Mouse (Mus musculus): ENCODE results near the gene Arid1b. TPM values are rescaled to one million over a fixed set of nuclear protein-coding genes. Genes with fewer than 3 reads are reported as not detected.
A peak's percentile ranks its signal among the peaks of the same experiment; 100 is the strongest.

The Arid1b gene
- total and polyA plus RNA-seq, 2 experiments, result 9.7 to 11.7 TPM

DNA sequence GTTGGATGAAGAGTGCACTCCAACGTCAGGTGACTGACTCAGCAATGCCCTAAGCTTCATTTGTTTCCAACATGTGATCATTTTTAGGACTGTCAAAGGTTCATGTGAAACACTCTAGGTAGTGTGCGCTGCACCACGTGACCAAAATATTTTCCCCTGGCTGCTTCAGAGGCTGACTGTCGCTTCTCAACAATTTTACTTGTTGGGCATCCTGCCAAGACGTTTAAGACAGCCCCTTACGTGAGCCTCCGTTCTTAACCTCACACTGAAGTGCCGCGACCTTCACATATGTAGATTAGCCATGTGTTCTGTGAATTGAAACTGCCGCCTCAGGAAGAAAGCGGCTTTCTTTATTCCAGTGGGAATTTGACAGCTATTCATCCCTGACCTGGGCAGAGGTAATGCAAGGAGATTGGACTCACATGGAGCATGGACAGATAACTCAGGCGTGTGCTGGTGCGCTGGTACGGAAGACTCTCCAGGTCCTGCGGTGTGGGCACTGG is 13.1 kb downstream of the Arid1b start:
- Histone ChIP-seq H3K4me3 (ENCODE audit: insufficient read depth, low read depth, low read length) (no peak overlapping the region), H3K27me3 (ENCODE audit: control insufficient read depth, insufficient read depth, low read length) (no peaks in the 10 kb centered on the region), H3K79me2 (ENCODE audit: control insufficient read depth, insufficient read depth, low read length) (peaks cover 67% of the 10 kb centered on the region), H3K36me3 (ENCODE audit: control insufficient read depth, insufficient read depth, low read length) (no peaks in the 10 kb centered on the region), H3K27ac (replicated peaks; ENCODE audit: insufficient read depth, low read depth, low read length) (no peak overlapping the region), H3K9ac (ENCODE audit: low read depth, low read length) (no peak overlapping the region), H3K4me1 (ENCODE audit: control insufficient read depth, insufficient read depth, low read length) (peaks cover 40% of the 10 kb centered on the region)
- TF ChIP-seq POLR2A (IDR thresholded peaks at IDR 0.05; ENCODE audit: extremely low read depth, insufficient read depth, low read length) (no peak), CTCF (IDR thresholded peaks at IDR 0.05; ENCODE audit: low read depth, low read length) (no peak)
- peak; percentile 75 for DNase-seq (ENCODE audit: extremely low read depth, low read depth, low spot score)
- 53% methylated on average over 15 of the region's 15 CpGs for WGBS

DNA sequence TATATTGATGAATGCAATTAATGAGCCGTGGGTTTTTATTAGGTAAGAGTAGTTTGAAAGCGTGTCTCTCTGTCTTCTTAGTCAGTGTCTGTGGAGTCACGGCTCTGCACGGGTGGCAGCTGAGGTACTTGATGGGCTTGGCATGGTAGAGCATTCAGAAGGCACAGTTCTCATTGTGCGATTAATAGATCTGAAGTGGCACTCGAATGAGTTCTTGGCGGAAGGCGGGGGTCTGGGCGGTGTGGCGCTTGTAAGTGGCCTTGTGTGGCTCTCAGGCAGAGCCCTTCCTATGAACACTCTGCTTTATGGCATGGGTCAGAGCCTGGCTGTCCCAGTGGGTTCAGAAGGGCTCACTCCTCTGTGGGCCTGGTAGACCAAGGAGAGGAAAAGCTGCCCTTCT is 14.1 kb downstream of the Arid1b start:
- 92% methylated on average over 10 of the region's 10 CpGs for WGBS
- DNase-seq (ENCODE audit: extremely low read depth, low read depth, low spot score), result no peak
- peaks cover 43% of the 10 kb centered on the region for H3K4me1 ChIP-seq (ENCODE audit: control insufficient read depth, insufficient read depth, low read length)
- H3K27me3 ChIP-seq (ENCODE audit: control insufficient read depth, insufficient read depth, low read length), result no peaks in the 10 kb centered on the region
- TF ChIP-seq CTCF (IDR thresholded peaks at IDR 0.05; ENCODE audit: low read depth, low read length), result no peak
- TF ChIP-seq POLR2A (IDR thresholded peaks at IDR 0.05; ENCODE audit: extremely low read depth, insufficient read depth, low read length), result no peak
- no peaks in the 10 kb centered on the region for H3K36me3 ChIP-seq (ENCODE audit: control insufficient read depth, insufficient read depth, low read length)
- no peak overlapping the region for H3K9ac ChIP-seq (ENCODE audit: low read depth, low read length)
- H3K4me3 ChIP-seq (ENCODE audit: insufficient read depth, low read depth, low read length), result no peak overlapping the region
- H3K27ac ChIP-seq (replicated peaks; ENCODE audit: insufficient read depth, low read depth, low read length), result no peak overlapping the region
- peaks cover 61% of the 10 kb centered on the region for H3K79me2 ChIP-seq (ENCODE audit: control insufficient read depth, insufficient read depth, low read length)

DNA sequence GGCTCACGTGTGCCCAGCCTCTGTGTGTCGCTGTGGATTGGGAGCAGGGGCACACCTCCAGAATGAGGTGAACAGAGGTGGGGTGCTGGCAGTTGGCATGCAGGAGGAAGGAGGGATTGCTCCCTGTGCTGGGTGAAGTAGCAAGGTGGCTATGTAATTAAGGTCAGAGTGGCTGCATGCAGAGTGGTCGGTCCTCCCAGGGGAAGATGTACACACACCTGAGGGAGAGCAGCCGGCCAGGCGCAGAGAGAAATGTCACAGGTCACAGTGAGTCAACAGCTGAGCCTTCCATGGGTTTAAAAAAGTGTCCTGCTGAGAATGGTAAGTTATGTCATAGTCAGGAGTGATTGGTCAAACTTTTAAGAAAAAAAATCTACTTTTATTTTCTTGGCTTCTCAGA is 14.6 kb downstream of the Arid1b start:
- Histone ChIP-seq H3K9ac (ENCODE audit: low read depth, low read length) (no peak overlapping the region), H3K79me2 (ENCODE audit: control insufficient read depth, insufficient read depth, low read length) (peaks cover 57% of the 10 kb centered on the region), H3K27me3 (ENCODE audit: control insufficient read depth, insufficient read depth, low read length) (no peaks in the 10 kb centered on the region), H3K27ac (replicated peaks; ENCODE audit: insufficient read depth, low read depth, low read length) (no peak overlapping the region), H3K36me3 (ENCODE audit: control insufficient read depth, insufficient read depth, low read length) (no peaks in the 10 kb centered on the region), H3K4me3 (ENCODE audit: insufficient read depth, low read depth, low read length) (no peak overlapping the region), H3K4me1 (ENCODE audit: control insufficient read depth, insufficient read depth, low read length) (peaks cover 46% of the 10 kb centered on the region)
- TF ChIP-seq CTCF (IDR thresholded peaks at IDR 0.05; ENCODE audit: low read depth, low read length) (no peak), POLR2A (IDR thresholded peaks at IDR 0.05; ENCODE audit: extremely low read depth, insufficient read depth, low read length) (no peak)
- DNase-seq (ENCODE audit: extremely low read depth, low read depth, low spot score), result peak; percentile 44
- 34% methylated on average over 5 of the region's 5 CpGs for WGBS

GRCm38 (mm10) chr17:5009526-5010260 is 15.6 kb downstream of the Arid1b start:
- WGBS, result 80% methylated on average over 12 of the region's 12 CpGs
- Histone ChIP-seq H3K36me3 (ENCODE audit: control insufficient read depth, insufficient read depth, low read length) (no peaks in the 10 kb centered on the region), H3K27me3 (ENCODE audit: control insufficient read depth, insufficient read depth, low read length) (no peaks in the 10 kb centered on the region), H3K9ac (ENCODE audit: low read depth, low read length) (no peak overlapping the region), H3K4me1 (ENCODE audit: control insufficient read depth, insufficient read depth, low read length) (peaks cover 42% of the 10 kb centered on the region), H3K79me2 (ENCODE audit: control insufficient read depth, insufficient read depth, low read length) (peaks cover 48% of the 10 kb centered on the region), H3K27ac (replicated peaks; ENCODE audit: insufficient read depth, low read depth, low read length) (no peak overlapping the region), H3K4me3 (ENCODE audit: insufficient read depth, low read depth, low read length) (no peak overlapping the region)
- TF ChIP-seq POLR2A (IDR thresholded peaks at IDR 0.05; ENCODE audit: extremely low read depth, insufficient read depth, low read length), result no peak
- no peak for TF ChIP-seq CTCF (IDR thresholded peaks at IDR 0.05; ENCODE audit: low read depth, low read length)
- no peak for DNase-seq (ENCODE audit: extremely low read depth, low read depth, low spot score)

DNA sequence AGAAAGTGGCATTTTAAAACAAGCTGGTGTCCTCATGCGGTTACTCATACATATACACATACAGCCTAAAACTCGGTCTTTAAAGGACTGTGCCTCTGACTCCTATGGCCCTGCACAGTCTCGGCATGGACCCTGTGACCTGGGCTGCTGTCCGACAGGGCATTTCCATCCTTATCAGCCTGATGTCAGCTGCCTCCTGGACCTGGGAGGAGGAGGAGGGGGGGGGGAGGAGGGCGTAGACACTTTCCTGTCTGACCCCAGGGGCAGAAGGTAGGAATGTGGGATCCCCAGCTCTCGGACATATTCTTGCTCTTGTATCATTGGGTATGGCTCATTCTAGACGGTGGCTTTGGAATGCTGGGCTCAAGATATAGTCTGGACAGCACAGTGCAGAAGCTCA is 16.6 kb downstream of the Arid1b start:
- H3K4me3 ChIP-seq (ENCODE audit: insufficient read depth, low read depth, low read length), result no peak overlapping the region
- 17% methylated on average over 7 of the region's 7 CpGs for WGBS
- no peaks in the 10 kb centered on the region for H3K36me3 ChIP-seq (ENCODE audit: control insufficient read depth, insufficient read depth, low read length)
- H3K27me3 ChIP-seq (ENCODE audit: control insufficient read depth, insufficient read depth, low read length), result no peaks in the 10 kb centered on the region
- DNase-seq (ENCODE audit: extremely low read depth, low read depth, low spot score), result peak; percentile 59
- no peak overlapping the region for H3K9ac ChIP-seq (ENCODE audit: low read depth, low read length)
- TF ChIP-seq POLR2A (IDR thresholded peaks at IDR 0.05; ENCODE audit: extremely low read depth, insufficient read depth, low read length) (no peak), CTCF (IDR thresholded peaks at IDR 0.05; ENCODE audit: low read depth, low read length) (no peak)
- peaks cover 37% of the 10 kb centered on the region for H3K4me1 ChIP-seq (ENCODE audit: control insufficient read depth, insufficient read depth, low read length)
- peaks cover 38% of the 10 kb centered on the region for H3K79me2 ChIP-seq (ENCODE audit: control insufficient read depth, insufficient read depth, low read length)
- H3K27ac ChIP-seq (replicated peaks; ENCODE audit: insufficient read depth, low read depth, low read length), result no peak overlapping the region

- H3K4me3 ChIP-seq (ENCODE audit: insufficient read depth, low read depth, low read length), result no peak overlapping the region
- 48% methylated on average over 3 of the region's 3 CpGs for WGBS
- no peak overlapping the region for H3K9ac ChIP-seq (ENCODE audit: low read depth, low read length)
- H3K4me1 ChIP-seq (ENCODE audit: control insufficient read depth, insufficient read depth, low read length), result peaks cover 34% of the 10 kb centered on the region
- DNase-seq (ENCODE audit: extremely low read depth, low read depth, low spot score), result no peak
- H3K79me2 ChIP-seq (ENCODE audit: control insufficient read depth, insufficient read depth, low read length), result peaks cover 36% of the 10 kb centered on the region
- no peaks in the 10 kb centered on the region for H3K27me3 ChIP-seq (ENCODE audit: control insufficient read depth, insufficient read depth, low read length)
- H3K36me3 ChIP-seq (ENCODE audit: control insufficient read depth, insufficient read depth, low read length), result no peaks in the 10 kb centered on the region
- peak overlapping the region; percentile 36; the same call in 1 of the 2 replicates for H3K27ac ChIP-seq (replicated peaks; ENCODE audit: insufficient read depth, low read depth, low read length)
- TF ChIP-seq CTCF (IDR thresholded peaks at IDR 0.05; ENCODE audit: low read depth, low read length) (no peak), POLR2A (IDR thresholded peaks at IDR 0.05; ENCODE audit: extremely low read depth, insufficient read depth, low read length) (no peak)
Observed at GRCm38 (mm10) chr17:5012091-5012490, 18.0 kb downstream of the Arid1b start.
